Mouse (Mus musculus) lung, adult 2 months (tissue): Measurements from ENCODE around the gene Efna2.

Source experiments
- CTCF ChIP-seq: fragments of 200-500 bp; IDR thresholded peaks from 2 replicates; pipeline ENCODE4 v1.5.1; 2011; ENCODE audit warnings: mild to moderate bottlenecking, low read length, control low read depth; ENCODE audit not compliant: insufficient read depth
- POLR2A ChIP-seq: fragments of 200-500 bp; IDR thresholded peaks from 2 replicates; pipeline ENCODE4 v1.6.1; 2011; ENCODE audit warnings: low read depth, mild to moderate bottlenecking, control low read depth, low read length, borderline replicate concordance; ENCODE audit errors: extremely low read depth

DNA sequence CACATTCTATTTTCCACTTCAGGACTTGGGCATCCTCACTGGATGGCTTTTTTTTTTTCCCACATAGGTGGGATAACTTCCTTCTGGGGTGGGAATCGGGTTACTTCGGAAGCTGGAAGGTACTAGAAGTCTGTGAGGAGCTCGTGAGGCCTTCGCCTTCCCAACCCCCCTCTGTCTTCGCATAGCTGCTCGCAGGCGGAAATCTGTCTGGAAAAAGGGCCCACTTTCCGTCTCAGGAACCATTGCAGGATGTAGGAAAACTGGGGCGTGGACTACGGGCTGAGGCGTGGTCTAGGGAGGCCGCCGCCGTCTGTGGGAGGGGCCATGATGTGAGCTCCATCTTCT is 46.8 kb downstream of the Efna2 start:
- peak; percentile 76; the same call in 1 of the 2 replicates for TF ChIP-seq POLR2A
- no peak for TF ChIP-seq CTCF
